Mouse (Mus musculus) urinary bladder, postnatal 10 days (tissue): Measurements from ENCODE around the gene St7.

Experiments
- DNase-seq: peaks from one replicate; pipeline ENCODE4 v3.0.0; 2022; ENCODE audit warnings: low spot score

Gene St7

DNA sequence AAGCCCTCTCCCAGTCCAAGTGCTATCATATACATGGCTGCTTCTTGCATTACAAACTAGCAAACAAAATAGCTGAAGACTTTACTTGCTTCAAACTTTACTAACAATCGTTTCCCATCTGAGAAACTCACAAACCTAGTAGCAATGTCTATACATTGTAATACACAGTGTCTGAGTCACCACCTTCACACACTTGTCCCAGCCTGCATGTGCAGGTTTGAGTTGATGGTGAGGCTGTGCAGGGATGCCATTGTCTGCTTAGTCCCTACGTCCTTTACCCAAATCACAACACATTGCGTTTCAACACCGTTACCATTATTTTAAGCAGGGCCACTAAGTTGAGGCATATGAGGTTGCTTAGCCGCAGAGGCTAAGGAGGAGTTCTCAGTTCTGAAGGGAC, 26.7 kb downstream of the St7 start:
- no peak for DNase-seq

DNA sequence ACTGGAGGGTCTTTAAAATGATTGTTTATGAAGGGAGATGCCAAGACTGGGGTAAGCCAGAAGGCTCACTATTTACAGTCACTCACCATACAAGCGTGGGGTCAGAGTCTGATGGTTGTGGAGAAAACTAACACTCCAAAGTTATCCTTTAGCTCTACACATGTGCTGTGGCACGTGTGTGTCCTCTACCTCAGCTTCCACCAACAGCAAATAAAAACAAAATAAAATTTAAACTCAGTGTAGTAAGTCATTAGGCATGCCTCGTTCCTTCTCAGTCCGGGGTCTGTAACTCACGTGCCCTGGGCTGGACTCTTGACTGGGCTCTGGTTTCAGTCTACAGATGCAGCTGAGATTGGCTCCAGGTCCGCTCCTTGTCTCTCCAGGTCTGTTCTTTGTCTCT, 27.3 kb downstream of the St7 start:
- DNase-seq = no peak

DNA sequence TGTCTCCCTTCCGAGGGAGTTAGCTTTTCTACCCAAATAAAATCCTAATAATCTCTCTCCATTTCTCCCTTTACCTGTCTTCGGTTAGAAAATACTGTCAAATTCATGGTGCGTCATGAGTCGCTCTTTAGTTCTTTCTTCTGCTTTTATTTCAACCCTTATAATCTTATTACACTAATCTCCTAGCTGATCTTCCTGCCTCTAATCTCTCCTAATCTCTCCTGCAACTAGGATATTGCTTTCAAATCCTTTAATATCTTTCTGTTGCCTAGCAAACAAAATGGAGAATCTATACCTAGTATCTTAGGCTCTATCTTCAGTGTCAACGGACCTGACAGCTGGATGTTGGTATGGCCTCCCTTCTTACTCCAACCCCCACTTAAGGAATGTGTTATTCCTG, 29.0 kb downstream of the St7 start:
- no peak for DNase-seq

- no peak for DNase-seq
Measured at GRCm38 (mm10) chr6:17725841-17726460, 33.2 kb downstream of the St7 start.

GRCm38 (mm10) chr6:17727241-17727640, 34.5 kb downstream of the St7 start:
- no peak for DNase-seq

GRCm38 (mm10) chr6:17727891-17728790, 35.4 kb downstream of the St7 start:
- no peak for DNase-seq

- DNase-seq = no peak
Measured at GRCm38 (mm10) chr6:17730122-17730521, 37.4 kb downstream of the St7 start.

- no peak for DNase-seq
Measured at GRCm38 (mm10) chr6:17731694-17732093, 39.0 kb downstream of the St7 start.

DNA sequence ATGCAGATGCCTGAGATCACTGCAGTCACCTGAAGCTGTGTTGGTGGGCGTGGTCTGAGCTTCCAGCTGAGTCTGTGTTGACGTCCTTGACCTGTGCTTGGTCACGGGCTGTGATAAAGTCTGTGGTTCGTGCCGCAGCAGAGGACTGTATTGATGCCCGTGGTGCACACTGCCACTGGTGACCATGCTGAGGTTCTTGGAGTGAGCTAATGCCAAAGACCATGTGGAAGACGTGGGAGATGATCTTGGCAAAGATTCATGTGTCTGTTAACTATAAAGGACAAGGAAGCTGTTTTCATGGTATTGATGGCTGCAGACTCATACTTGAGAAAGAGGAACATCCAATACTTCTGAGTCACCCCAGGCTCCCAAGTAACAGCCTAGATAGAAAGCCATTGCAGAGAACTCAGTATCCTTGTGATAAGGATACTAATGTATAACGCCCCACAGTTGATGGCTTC, 41.2 kb downstream of the St7 start:
- DNase-seq = no peak

DNA sequence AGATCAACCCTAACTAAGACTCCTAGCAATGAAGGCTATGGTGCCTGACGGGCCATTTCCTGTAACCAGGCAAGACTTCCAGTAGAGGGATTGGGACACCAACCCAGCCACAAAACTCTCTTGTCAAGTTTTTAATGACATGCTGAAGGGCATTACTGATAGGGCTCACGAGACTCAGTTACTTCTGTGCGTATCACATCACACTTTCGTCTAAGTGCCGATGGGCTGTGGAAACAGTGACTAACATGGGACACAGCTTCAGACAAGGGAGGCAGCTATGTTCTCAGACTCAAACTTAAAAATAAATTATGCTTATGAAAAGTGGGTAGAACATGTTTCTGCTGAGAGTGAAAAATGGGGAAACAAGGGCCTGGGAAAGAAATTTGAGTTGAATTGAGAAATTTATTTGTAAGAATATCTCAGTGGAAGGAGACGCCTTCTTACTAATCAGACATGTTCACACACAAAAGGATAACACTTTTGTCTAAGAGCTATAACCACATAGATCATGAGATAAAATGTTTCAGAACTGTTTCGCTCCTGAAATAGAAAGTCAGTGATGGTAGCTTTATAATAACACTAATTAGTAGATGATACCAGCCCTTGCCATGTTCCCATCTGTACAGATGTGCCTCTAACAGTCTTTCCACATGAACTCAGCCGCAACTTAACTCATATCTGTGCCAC, 44.7 kb downstream of the St7 start:
- DNase-seq = no peak

GRCm38 (mm10) chr6:17740128-17740527, 47.4 kb downstream of the St7 start:
- no peak for DNase-seq

GRCm38 (mm10) chr6:17741639-17742038, 48.9 kb downstream of the St7 start:
- DNase-seq = no peak

DNA sequence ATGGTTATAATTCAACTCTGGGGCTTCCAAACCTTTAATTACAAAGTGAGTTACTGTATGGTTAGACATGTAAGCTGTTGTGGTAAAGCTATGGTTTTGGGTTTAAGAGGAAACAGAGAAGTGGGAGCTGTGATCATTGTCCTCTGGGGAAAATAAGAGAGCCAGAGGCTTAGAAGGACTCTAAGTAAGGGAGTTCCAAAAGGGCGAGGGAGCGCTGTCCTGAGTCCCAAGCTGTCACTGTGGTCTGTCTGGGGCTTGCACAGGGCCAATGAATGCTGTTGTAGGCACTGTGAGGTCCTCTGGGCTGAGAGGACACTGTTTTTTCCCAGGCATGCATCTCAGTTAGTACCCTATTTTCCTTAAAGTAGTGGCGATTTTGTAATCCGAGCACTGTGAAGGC, 49.5 kb downstream of the St7 start:
- DNase-seq = no peak

DNA sequence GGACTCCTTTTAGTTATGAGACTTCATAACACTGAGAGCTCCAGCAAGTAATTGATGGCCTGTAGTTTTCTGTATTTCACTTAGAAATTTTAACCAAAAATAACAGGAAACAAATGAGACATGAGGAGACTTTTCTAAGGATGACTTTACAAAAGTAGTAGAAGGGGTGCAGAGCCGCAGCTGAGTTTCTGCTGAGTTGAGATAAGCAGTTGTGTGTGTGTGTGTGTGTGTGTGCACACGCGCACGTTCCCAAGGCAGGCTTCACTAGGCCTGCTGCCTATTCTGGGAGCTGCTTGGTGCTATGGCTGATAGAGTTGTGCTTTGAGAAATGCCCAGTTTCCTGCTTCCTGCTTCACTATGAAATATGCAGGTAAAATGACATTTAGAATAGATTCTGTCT, 50.6 kb downstream of the St7 start:
- DNase-seq = no peak

DNA sequence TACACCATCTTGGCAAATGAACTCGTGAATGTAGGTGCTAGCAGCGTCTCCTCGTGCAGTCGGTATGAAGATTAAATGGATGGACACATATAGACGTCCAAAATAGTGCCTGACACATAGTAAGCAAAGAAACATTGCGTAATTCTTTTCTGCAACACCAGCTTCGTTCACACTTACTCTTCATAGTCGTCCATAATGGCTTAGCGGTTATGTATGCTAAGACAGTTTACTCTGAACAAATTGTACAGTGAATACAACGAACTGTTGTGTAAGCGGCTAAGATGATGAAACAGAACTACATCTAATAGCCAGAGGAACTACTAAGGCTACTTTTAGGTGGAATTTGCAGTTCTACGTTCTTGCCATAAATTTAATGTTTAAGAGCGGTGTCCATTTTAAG, 55.0 kb downstream of the St7 start:
- no peak for DNase-seq

DNA sequence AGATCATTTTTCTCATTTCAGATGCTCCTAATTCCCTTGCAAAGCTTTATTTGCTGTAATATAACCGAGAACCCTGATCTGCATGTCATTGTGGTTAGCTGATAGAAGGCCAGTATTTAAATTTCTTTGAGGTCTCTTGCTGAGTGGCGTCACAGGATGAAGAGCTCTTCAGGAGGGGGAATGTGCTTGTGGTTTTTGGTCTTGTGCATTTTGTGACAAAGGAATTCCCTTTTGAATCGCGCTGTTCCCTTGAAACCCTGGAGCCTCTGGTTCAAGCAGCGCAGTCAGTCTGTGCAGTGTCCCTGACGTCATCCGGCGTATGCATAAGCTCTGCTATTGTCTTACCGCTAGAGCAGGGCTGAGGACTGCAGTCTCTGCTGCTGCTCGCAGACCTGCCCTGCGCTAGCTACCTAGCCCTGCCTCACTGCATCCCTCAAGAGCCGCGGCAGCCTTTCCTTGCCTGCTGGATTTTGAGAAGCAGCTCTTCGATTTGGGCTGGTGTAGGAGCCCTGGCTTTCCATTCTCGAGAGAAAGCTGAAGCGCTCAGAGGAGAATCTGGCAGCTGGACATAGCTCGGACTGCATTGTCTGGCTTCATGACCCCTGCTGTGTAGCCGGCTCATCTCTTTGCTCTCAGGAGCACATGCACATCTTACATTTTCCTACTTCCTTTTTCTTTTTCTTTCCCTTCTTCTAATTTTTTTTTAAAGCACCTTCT, 56.3 kb downstream of the St7 start:
- DNase-seq = no peak

DNA sequence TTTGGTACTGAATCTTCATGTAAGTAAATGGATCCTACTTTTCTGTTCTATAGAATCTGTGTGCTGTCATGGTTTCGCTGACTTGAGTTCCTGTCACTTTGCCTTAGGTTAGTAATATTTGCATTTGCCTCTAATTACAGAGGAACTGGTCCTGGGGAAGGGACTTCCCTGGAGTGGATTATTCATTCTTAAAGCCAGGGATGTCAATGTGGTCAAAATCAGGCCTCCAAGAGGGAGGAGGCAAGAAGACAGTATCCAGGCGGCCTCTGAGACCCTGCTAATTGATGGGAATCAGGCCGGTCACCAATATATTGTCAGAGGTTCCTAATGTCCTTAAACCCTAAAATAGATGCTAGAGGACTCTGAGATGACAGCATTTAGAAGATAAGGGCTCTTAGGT, 56.9 kb downstream of the St7 start:
- no peak for DNase-seq

DNA sequence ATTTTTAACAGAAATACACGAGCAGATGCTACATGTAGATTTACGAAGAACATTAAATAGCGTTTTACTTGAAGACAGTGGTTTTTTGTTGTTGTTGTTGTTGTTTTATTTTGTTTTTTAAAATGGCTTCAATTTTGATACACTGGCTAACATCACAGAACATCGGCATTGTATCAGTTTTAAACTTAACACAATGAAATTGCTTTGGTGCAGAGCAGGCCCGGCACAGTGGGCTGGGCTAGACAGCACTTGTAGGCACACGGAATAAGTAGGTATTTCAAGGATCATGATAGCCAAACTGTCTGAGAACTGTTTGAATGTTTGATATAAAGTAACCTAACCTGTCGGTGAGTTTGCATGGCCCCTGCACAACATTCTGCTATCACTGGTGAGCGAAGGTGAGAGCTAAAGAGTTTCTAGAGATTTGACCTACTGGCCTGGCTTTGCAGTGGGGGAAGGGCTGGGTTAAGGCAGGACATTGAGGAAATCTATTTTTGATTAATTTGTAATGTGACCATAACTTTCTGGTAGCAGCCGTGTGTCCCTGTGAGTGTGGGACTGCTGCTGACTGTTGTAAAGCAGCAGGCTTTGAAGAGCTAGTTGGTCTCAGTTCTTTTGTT, 57.4 kb downstream of the St7 start:
- no peak for DNase-seq

DNA sequence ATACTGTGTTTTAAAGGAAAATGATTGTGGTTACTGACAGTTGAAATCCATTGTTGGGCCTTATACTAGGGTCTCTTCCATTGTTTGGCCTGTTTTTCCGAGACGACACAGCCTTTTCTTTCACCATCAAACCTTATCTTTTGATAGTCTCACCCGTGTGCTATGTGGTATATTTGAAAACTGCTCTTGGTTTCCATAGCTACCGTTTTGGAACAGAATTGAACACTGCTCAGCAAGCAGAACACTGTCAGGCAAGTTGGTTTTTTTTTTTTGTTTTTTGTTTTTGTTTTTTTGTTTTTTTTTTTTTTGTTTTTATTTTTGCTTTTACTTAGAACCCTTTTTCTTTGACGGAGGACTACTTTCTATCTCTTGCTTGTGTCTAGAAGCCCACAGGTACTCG, 58.2 kb downstream of the St7 start:
- DNase-seq = no peak

DNA sequence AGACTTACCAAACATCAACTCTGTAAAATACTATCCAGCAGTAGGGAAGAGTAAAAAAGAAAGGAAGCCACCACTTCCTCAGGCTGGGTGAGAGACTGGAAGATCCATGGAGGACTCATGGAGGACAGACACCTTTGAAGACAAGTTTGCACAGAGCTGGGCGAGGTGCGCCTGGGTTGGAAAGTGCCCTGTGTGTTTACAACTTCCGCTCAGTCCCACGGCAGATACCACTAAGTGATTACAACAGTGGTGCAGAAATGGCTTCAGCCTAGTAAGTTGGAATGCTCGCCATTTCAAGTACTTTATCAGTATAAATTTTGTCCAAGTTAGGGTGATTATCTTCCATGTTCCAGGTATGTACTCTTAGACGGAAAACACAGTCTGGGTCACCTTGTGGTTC, 63.2 kb downstream of the St7 start:
- no peak for DNase-seq

GRCm38 (mm10) chr6:17758568-17758967, 65.8 kb downstream of the St7 start:
- no peak for DNase-seq
